Mouse (Mus musculus) layer of hippocampus, postnatal 25 days (tissue): ENCODE results near the gene Olfr74. TPM values are rescaled to one million over a fixed set of nuclear protein-coding genes. Genes with fewer than 3 reads are reported as not detected.
"Not testable (repeated sequence)": the region's sequence is repeated elsewhere in the genome, so short reads cannot be mapped to it uniquely, and the experiment has no call there.

Experiments used
- DNase-seq, 2 experiments: peaks; one replicate each; pipeline ENCODE4 v3.0.0; 2022; ENCODE audit warnings: mixed read lengths in 2 of 2, low spot score in 1 of 2; ENCODE audit errors: extremely low spot score in 1 of 2
- total RNA-seq, 2 experiments: library from RNA; stranded (reverse); gene quantifications; 2 replicates each; pipeline ENCODE4 v1.2.3; 2021

Gene Olfr74
- total RNA-seq = not detected

GRCm38 (mm10) chr2:87974563-87974962 is at the start of gene Olfr74:
Olfr74 (minus strand) TSS chr2:87974663.
- DNase-seq = no peak

GRCm38 (mm10) chr2:88022474-88022873 is 48.0 kb upstream of the Olfr74 start, which contains the start of gene Olfr1161:
Olfr1161 (plus strand) TSS chr2:88022774.
- not testable (repeated sequence) for DNase-seq

- no peak for DNase-seq
These were observed 33.3 kb upstream of the Olfr74 start, which contains the start of gene Olfr1160 for GRCm38 (mm10) chr2:88007515-88008318. Olfr1160 (minus strand) TSS chr2:88008268.

GRCm38 (mm10) chr2:87989813-87990212 is 15.3 kb upstream of the Olfr74 start, which contains the start of gene Olfr1158:
Olfr1158 (plus strand) TSS chr2:87990113.
- DNase-seq = no peak

- DNase-seq = no peak
These were observed 6.3 kb downstream of the Olfr74 start, which contains the start of gene Olfr1157 for GRCm38 (mm10) chr2:87968199-87968598. Olfr1157 (minus strand) TSS chr2:87968299.

GRCm38 (mm10) chr2:87953000-87953399 is 21.5 kb downstream of the Olfr74 start, which contains the start of gene Olfr1156:
Olfr1156 (minus strand) TSS chr2:87953100.
- no peak for DNase-seq

GRCm38 (mm10) chr2:87945037-87945436 is 29.4 kb downstream of the Olfr74 start, which contains the start of gene Olfr1155:
Olfr1155 (minus strand) TSS chr2:87945137.
- DNase-seq = no peak

Other genes starting within 250 kb of the Olfr74 start
- not detected for gene Olfr1138, start 234.7 kb downstream of the Olfr74 start, total RNA-seq
- gene Olfr1140, start 230.9 kb downstream of the Olfr74 start, total RNA-seq = not detected
- not detected for gene Olfr1141, start 220.7 kb downstream of the Olfr74 start, total RNA-seq
- not detected for gene Olfr152, start 195.2 kb downstream of the Olfr74 start, total RNA-seq
- gene Olfr1143, start 174.1 kb downstream of the Olfr74 start, total RNA-seq = not detected
- gene Olfr1145, start 164.8 kb downstream of the Olfr74 start, total RNA-seq = not detected
- not detected for gene Olfr1148, start 144.1 kb downstream of the Olfr74 start, total RNA-seq
- gene Olfr1150-ps1, start 130.7 kb downstream of the Olfr74 start, total RNA-seq = not detected
- not detected for gene Olfr1151, start 118.8 kb downstream of the Olfr74 start, total RNA-seq
- not detected for gene Olfr1152, start 108.2 kb downstream of the Olfr74 start, total RNA-seq
- gene Olfr1153, start 79.7 kb downstream of the Olfr74 start, total RNA-seq = not detected
- gene Olfr1154, start 69.5 kb downstream of the Olfr74 start, total RNA-seq = not detected
- not detected for gene Olfr1155, start 29.5 kb downstream of the Olfr74 start, total RNA-seq
- gene Olfr1156, start 21.6 kb downstream of the Olfr74 start, total RNA-seq = under 1 TPM in 1 of 2 experiments, not detected in 1; 0.14 TPM
- gene Olfr1157, start 6.4 kb downstream of the Olfr74 start, total RNA-seq = not detected
- not detected for gene Olfr1158, start 15.4 kb upstream of the Olfr74 start, total RNA-seq
- gene Olfr1160, start 33.6 kb upstream of the Olfr74 start, total RNA-seq = not detected
- gene Olfr1161, start 48.1 kb upstream of the Olfr74 start, total RNA-seq = not detected
- gene Olfr73, start 63.0 kb upstream of the Olfr74 start, total RNA-seq = not detected
- not detected for gene Olfr1162, start 76.5 kb upstream of the Olfr74 start, total RNA-seq
- gene Olfr1163, start 97.2 kb upstream of the Olfr74 start, total RNA-seq = not detected
- not detected for gene Olfr1164, start 119.3 kb upstream of the Olfr74 start, total RNA-seq
- gene Olfr1166, start 153.6 kb upstream of the Olfr74 start, total RNA-seq = not detected
- not detected for gene Olfr1167, start 180.5 kb upstream of the Olfr74 start, total RNA-seq
- not detected for gene Olfr1168, start 207.2 kb upstream of the Olfr74 start, total RNA-seq